Mouse (Mus musculus) kidney, embryonic 14.5 days (tissue): Measurements from ENCODE around the gene Dnttip2. TPM values are rescaled to one million over a fixed set of nuclear protein-coding genes. Genes with fewer than 3 reads are reported as not detected.

Experiments used
- ATAC-seq: fragments of 200-750 bp; cut with Nextera tagmentation; 2 replicates; pipeline ENCODE4 v1.8.0; 2017; ENCODE audit warnings: moderate number of reproducible peaks, mild to moderate bottlenecking, moderate TSS enrichment, moderate library complexity; ENCODE audit not compliant: low FRiP score, low TSS enrichment
- H3K27ac ChIP-seq: fragments of 300-500 bp; sonication (generic); 2 replicates; pipeline ENCODE4 v1.5.1; 2014; ENCODE audit warnings: low read depth, mild to moderate bottlenecking, low read length, moderate library complexity, mixed read lengths
- H3K27me3 ChIP-seq: fragments of 300-500 bp; sonication (generic); 2 replicates; pipeline ENCODE4 v1.6.1; 2014; ENCODE audit warnings: mild to moderate bottlenecking, low read length; ENCODE audit not compliant: control insufficient read depth, insufficient read depth
- H3K36me3 ChIP-seq: fragments of 300-500 bp; sonication (generic); 2 replicates; pipeline ENCODE4 v1.6.1; 2014; ENCODE audit warnings: low read length, mixed read lengths; ENCODE audit not compliant: control insufficient read depth, insufficient read depth
- H3K4me1 ChIP-seq: fragments of 300-500 bp; sonication (generic); 2 replicates; pipeline ENCODE4 v1.6.1; 2014; ENCODE audit warnings: low read length, mixed read lengths; ENCODE audit not compliant: control insufficient read depth, insufficient read depth
- H3K4me2 ChIP-seq: fragments of 300-500 bp; sonication (generic); replicated peaks from 2 replicates; pipeline ENCODE4 v1.6.1; 2014; ENCODE audit warnings: low read depth, mild to moderate bottlenecking, low read length
- H3K4me3 ChIP-seq: fragments of 300-500 bp; sonication (generic); 2 replicates; pipeline ENCODE4 v1.5.1; 2014; ENCODE audit warnings: mild to moderate bottlenecking, low read length
- H3K9ac ChIP-seq: fragments of 300-500 bp; sonication (generic); 2 replicates; pipeline ENCODE4 v1.6.1; 2014; ENCODE audit warnings: low read depth, mild to moderate bottlenecking, low read length, moderate library complexity
- H3K9me3 ChIP-seq: fragments of 300-500 bp; sonication (generic); 2 replicates; pipeline ENCODE4 v1.6.1; 2016; ENCODE audit warnings: low read length; ENCODE audit not compliant: control insufficient read depth
- WGBS: fragments of 180-500 bp; shearing (Covaris S2); extraction: QIAGEN DNeasy Blood & Tissue Kit; methylation state at CpG from one replicate; pipeline ENCODE4 v1.1.7; 2014; 5-methylcytosine and 5-hydroxymethylcytosine counted together
- polyA plus RNA-seq: library from polyadenylated mRNA; unstranded; fragments of >200 nt; fragmentation: Nextera tagmentation; extraction: Ambion mirVana; gene quantifications from 2 replicates; pipeline ENCODE4 v1.2.1, GENCODE M21; 2014

Gene Dnttip2
- polyA plus RNA-seq, 1 experiment from 2014 or later, result 85.5 TPM

GRCm38 (mm10) chr3:122312936-122313629, 38.9 kb downstream of the Dnttip2 start:
- 69% methylated on average over 10 of the region's 10 CpGs for WGBS
- ATAC-seq, result no peak
- H3K27ac ChIP-seq, result no peak overlapping the region

GRCm38 (mm10) chr3:122313936-122314335, 39.7 kb downstream of the Dnttip2 start:
- H3K36me3 ChIP-seq, result no peaks in the 10 kb centered on the region
- peaks cover 8% of the 10 kb centered on the region; the same call in 1 of the 2 replicates for H3K4me1 ChIP-seq
- no peak overlapping the region for H3K27ac ChIP-seq
- no peaks in the 10 kb centered on the region for H3K27me3 ChIP-seq
- H3K4me3 ChIP-seq, result no peak overlapping the region
- H3K4me2 ChIP-seq, result no peak overlapping the region
- peak; percentile 22; the same call in 1 of the 2 replicates for ATAC-seq
- no peaks in the 10 kb centered on the region for H3K9me3 ChIP-seq
- WGBS, result 57% methylated on average over 7 of the region's 7 CpGs
- no peak overlapping the region for H3K9ac ChIP-seq

More at GRCm38 (mm10) chr3:122312936-122313629, 38.9 kb downstream of the Dnttip2 start:
- H3K36me3 ChIP-seq, result no peaks in the 10 kb centered on the region
- no peak overlapping the region for H3K9ac ChIP-seq
- H3K4me3 ChIP-seq, result no peak overlapping the region
- peaks cover 8% of the 10 kb centered on the region; the same call in 1 of the 2 replicates for H3K4me1 ChIP-seq
- no peak overlapping the region for H3K4me2 ChIP-seq
- H3K9me3 ChIP-seq, result no peaks in the 10 kb centered on the region
- no peaks in the 10 kb centered on the region for H3K27me3 ChIP-seq

- no peak overlapping the region for H3K9ac ChIP-seq
- ATAC-seq, result no peak
- H3K27ac ChIP-seq, result no peak overlapping the region
- H3K4me3 ChIP-seq, result no peak overlapping the region
- H3K4me1 ChIP-seq, result peaks cover 8% of the 10 kb centered on the region; the same call in 1 of the 2 replicates
- H3K9me3 ChIP-seq, result no peaks in the 10 kb centered on the region
- H3K36me3 ChIP-seq, result no peaks in the 10 kb centered on the region
- no peak overlapping the region for H3K4me2 ChIP-seq
- WGBS, result 24% methylated on average over 11 of the region's 11 CpGs
- H3K27me3 ChIP-seq, result no peaks in the 10 kb centered on the region
Observed at GRCm38 (mm10) chr3:122316621-122317020, 42.4 kb downstream of the Dnttip2 start.

- H3K4me1 ChIP-seq, result peaks cover 12% of the 10 kb centered on the region
- no peak overlapping the region for H3K4me2 ChIP-seq
- H3K9ac ChIP-seq, result no peak overlapping the region
- H3K36me3 ChIP-seq, result no peaks in the 10 kb centered on the region
- no peaks in the 10 kb centered on the region for H3K27me3 ChIP-seq
- 87% methylated on average over 6 of the region's 6 CpGs for WGBS
- H3K27ac ChIP-seq, result no peak overlapping the region
- no peaks in the 10 kb centered on the region for H3K9me3 ChIP-seq
- H3K4me3 ChIP-seq, result no peak overlapping the region
- no peak for ATAC-seq
Observed at GRCm38 (mm10) chr3:122317339-122317738, 43.2 kb downstream of the Dnttip2 start.

GRCm38 (mm10) chr3:122322226-122322625, 48.0 kb downstream of the Dnttip2 start:
- H3K4me3 ChIP-seq, result no peak overlapping the region
- no peak overlapping the region for H3K4me2 ChIP-seq
- no peak overlapping the region for H3K9ac ChIP-seq
- 0 out of 2 replicates have a peak, but pooled peaks have one; percentile 22 for ATAC-seq
- H3K27me3 ChIP-seq, result no peaks in the 10 kb centered on the region
- H3K9me3 ChIP-seq, result no peaks in the 10 kb centered on the region
- peak overlapping the region; percentile 24; the same call in 1 of the 2 replicates for H3K27ac ChIP-seq
- WGBS, result 9% methylated on average over 9 of the region's 9 CpGs
- peaks cover 9% of the 10 kb centered on the region for H3K4me1 ChIP-seq
- H3K36me3 ChIP-seq, result no peaks in the 10 kb centered on the region

GRCm38 (mm10) chr3:122323841-122324240, 49.7 kb downstream of the Dnttip2 start:
- H3K9me3 ChIP-seq, result no peaks in the 10 kb centered on the region
- no peaks in the 10 kb centered on the region for H3K27me3 ChIP-seq
- no peak overlapping the region for H3K4me3 ChIP-seq
- no peak for ATAC-seq
- H3K36me3 ChIP-seq, result no peaks in the 10 kb centered on the region
- H3K4me2 ChIP-seq, result no peak overlapping the region
- no peak overlapping the region for H3K9ac ChIP-seq
- peaks cover 9% of the 10 kb centered on the region for H3K4me1 ChIP-seq
- WGBS, result 83% methylated on average over 6 of the region's 6 CpGs
- H3K27ac ChIP-seq, result no peak overlapping the region

- no peak overlapping the region for H3K4me2 ChIP-seq
- ATAC-seq, result no peak
Observed at GRCm38 (mm10) chr3:122324528-122324927, 50.3 kb downstream of the Dnttip2 start.

GRCm38 (mm10) chr3:122330484-122330883, 56.3 kb downstream of the Dnttip2 start:
- H3K4me3 ChIP-seq, result no peak overlapping the region
- H3K36me3 ChIP-seq, result no peaks in the 10 kb centered on the region
- H3K27me3 ChIP-seq, result no peaks in the 10 kb centered on the region
- H3K27ac ChIP-seq, result no peak overlapping the region
- no peak overlapping the region for H3K9ac ChIP-seq
- H3K9me3 ChIP-seq, result no peaks in the 10 kb centered on the region
- no peak overlapping the region for H3K4me2 ChIP-seq
- no peak for ATAC-seq
- H3K4me1 ChIP-seq, result peaks cover 8% of the 10 kb centered on the region; the same call in 1 of the 2 replicates
- 62% methylated on average over 12 of the region's 12 CpGs for WGBS

More at GRCm38 (mm10) chr3:122324528-122324927, 50.3 kb downstream of the Dnttip2 start:
- Histone ChIP-seq H3K36me3 (no peaks in the 10 kb centered on the region), H3K27ac (no peak overlapping the region), H3K4me3 (no peak overlapping the region), H3K4me1 (peaks cover 9% of the 10 kb centered on the region), H3K27me3 (no peaks in the 10 kb centered on the region), H3K9me3 (no peaks in the 10 kb centered on the region), H3K9ac (no peak overlapping the region)
- WGBS, result 81% methylated on average over 3 of the region's 3 CpGs

- no peaks in the 10 kb centered on the region for H3K9me3 ChIP-seq
- no peaks in the 10 kb centered on the region for H3K27me3 ChIP-seq
- WGBS, result 30% methylated on average over 4 of the region's 4 CpGs
- H3K4me3 ChIP-seq, result no peak overlapping the region
- no peak overlapping the region for H3K9ac ChIP-seq
- no peak overlapping the region for H3K27ac ChIP-seq
- H3K36me3 ChIP-seq, result no peaks in the 10 kb centered on the region
- H3K4me1 ChIP-seq, result peaks cover 8% of the 10 kb centered on the region; the same call in 1 of the 2 replicates
- H3K4me2 ChIP-seq, result no peak overlapping the region
- 0 out of 2 replicates have a peak, but pooled peaks have one; percentile 38 for ATAC-seq
Observed at GRCm38 (mm10) chr3:122333493-122333892, 59.3 kb downstream of the Dnttip2 start.
